Mouse (Mus musculus) lung, postnatal 0 days (tissue): ENCODE measurements around the gene Cd47. TPM values are rescaled to one million over a fixed set of nuclear protein-coding genes. Genes with fewer than 3 reads are reported as not detected.

Experiments used
- ATAC-seq: fragments of 200-750 bp; cut with Nextera tagmentation; 2 replicates; pipeline ENCODE4 v1.8.0; 2017; ENCODE audit warnings: moderate library complexity
- DNase-seq: peaks from one replicate; pipeline ENCODE4 v3.0.0-alpha.2; 2016; ENCODE audit warnings: low spot score
- H3K27ac ChIP-seq: fragments of 300-500 bp; sonication (generic); 2 replicates; pipeline ENCODE4 v1.5.1; 2014; ENCODE audit warnings: antibody characterized with exemption, mild to moderate bottlenecking, low read length, mixed read lengths
- H3K27me3 ChIP-seq: fragments of 300-500 bp; sonication (generic); replicated peaks from 2 replicates; pipeline ENCODE4 v1.6.1; 2014; ENCODE audit warnings: low read length, mixed read lengths; ENCODE audit not compliant: insufficient read depth
- H3K36me3 ChIP-seq: fragments of 300-500 bp; sonication (generic); 2 replicates; pipeline ENCODE4 v1.6.1; 2014; ENCODE audit warnings: low read length, mixed read lengths; ENCODE audit not compliant: insufficient read depth
- H3K4me1 ChIP-seq: fragments of 300-500 bp; sonication (generic); 2 replicates; pipeline ENCODE4 v1.6.1; 2014; ENCODE audit warnings: antibody characterized with exemption, low read depth, low read length, mixed read lengths; ENCODE audit not compliant: insufficient read depth
- H3K4me2 ChIP-seq: fragments of 300-500 bp; sonication (generic); replicated peaks from 2 replicates; pipeline ENCODE4 v1.6.1; 2014; ENCODE audit warnings: low read depth, mild to moderate bottlenecking, low read length, moderate library complexity, mixed read lengths
- H3K4me3 ChIP-seq: fragments of 300-500 bp; sonication (generic); 2 replicates; pipeline ENCODE4 v1.5.1; 2014; ENCODE audit warnings: low read depth, low read length
- H3K9ac ChIP-seq: fragments of 300-500 bp; sonication (generic); replicated peaks from 2 replicates; pipeline ENCODE4 v1.6.1; 2014; ENCODE audit warnings: low read depth, mild to moderate bottlenecking
- H3K9me3 ChIP-seq: fragments of 300-500 bp; sonication (generic); 2 replicates; pipeline ENCODE4 v1.6.1; 2016; ENCODE audit warnings: low read length, mixed read lengths
- CTCF ChIP-seq: IDR thresholded peaks from 2 replicates; pipeline ENCODE4 v1.5.1; 2016; ENCODE audit warnings: antibody characterized with exemption, mild to moderate bottlenecking
- EP300 ChIP-seq: IDR thresholded peaks from 2 replicates; pipeline ENCODE4 v1.6.1; 2016; ENCODE audit warnings: antibody characterized with exemption, mild to moderate bottlenecking, control low read depth
- WGBS: fragments of 180-500 bp; shearing (Covaris S2); extraction: QIAGEN DNeasy Blood & Tissue Kit; methylation state at CpG from one replicate; pipeline ENCODE4 v1.1.7; 2014; 5-methylcytosine and 5-hydroxymethylcytosine counted together
- polyA plus RNA-seq: library from polyadenylated mRNA; unstranded; fragments of >200 nt; fragmentation: Nextera tagmentation; extraction: Ambion mirVana; gene quantifications from 2 replicates; pipeline ENCODE4 v1.2.1, GENCODE M21; 2015

The Cd47 gene
- polyA plus RNA-seq, 1 experiment from 2014 or later = 219 TPM

DNA sequence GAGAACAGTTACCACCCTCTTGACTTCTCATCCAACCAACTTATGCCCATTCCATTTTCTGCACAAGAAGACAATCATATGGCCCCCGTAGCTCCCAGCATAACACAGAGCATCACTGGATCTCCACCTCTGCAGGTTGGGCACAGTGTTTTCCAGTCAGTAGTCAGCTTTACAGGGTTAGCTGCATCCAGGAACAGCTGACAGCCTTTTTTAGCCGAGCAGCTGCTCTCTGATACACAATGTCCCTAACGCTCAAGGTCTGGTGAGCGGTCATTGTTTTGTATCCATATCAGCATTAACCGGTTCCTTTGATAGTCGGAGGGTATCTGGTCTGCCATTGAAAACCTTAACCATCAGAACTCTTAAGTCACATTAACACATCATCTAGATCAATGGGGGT is 53.3 kb downstream of the Cd47 start:
- Histone ChIP-seq H3K9me3 (no peaks in the 10 kb centered on the region), H3K9ac (no peak overlapping the region), H3K4me1 (peaks cover 6% of the 10 kb centered on the region; the same call in 1 of the 2 replicates), H3K27ac (no peak overlapping the region), H3K27me3 (no peaks in the 10 kb centered on the region), H3K36me3 (no peaks in the 10 kb centered on the region), H3K4me2 (no peak overlapping the region), H3K4me3 (no peak overlapping the region)
- no peak for DNase-seq
- TF ChIP-seq CTCF (no peak), EP300 (no peak)
- 87% methylated on average over 6 of the region's 6 CpGs for WGBS
- ATAC-seq = no peak

- WGBS = 63% methylated on average over 6 of the region's 6 CpGs
- no peak overlapping the region for H3K9ac ChIP-seq
- peaks cover 6% of the 10 kb centered on the region; the same call in 1 of the 2 replicates for H3K4me1 ChIP-seq
- peak overlapping the region; percentile 70 for H3K4me2 ChIP-seq
- ATAC-seq = no peak
- H3K27me3 ChIP-seq = no peaks in the 10 kb centered on the region
- H3K36me3 ChIP-seq = no peaks in the 10 kb centered on the region
- TF ChIP-seq EP300 (no peak), CTCF (no peak)
- peak; percentile 21 for DNase-seq
- no peak overlapping the region for H3K4me3 ChIP-seq
- no peaks in the 10 kb centered on the region for H3K9me3 ChIP-seq
- H3K27ac ChIP-seq = no peak overlapping the region
Observed at GRCm38 (mm10) chr16:49854194-49854593, 53.9 kb downstream of the Cd47 start.

DNA sequence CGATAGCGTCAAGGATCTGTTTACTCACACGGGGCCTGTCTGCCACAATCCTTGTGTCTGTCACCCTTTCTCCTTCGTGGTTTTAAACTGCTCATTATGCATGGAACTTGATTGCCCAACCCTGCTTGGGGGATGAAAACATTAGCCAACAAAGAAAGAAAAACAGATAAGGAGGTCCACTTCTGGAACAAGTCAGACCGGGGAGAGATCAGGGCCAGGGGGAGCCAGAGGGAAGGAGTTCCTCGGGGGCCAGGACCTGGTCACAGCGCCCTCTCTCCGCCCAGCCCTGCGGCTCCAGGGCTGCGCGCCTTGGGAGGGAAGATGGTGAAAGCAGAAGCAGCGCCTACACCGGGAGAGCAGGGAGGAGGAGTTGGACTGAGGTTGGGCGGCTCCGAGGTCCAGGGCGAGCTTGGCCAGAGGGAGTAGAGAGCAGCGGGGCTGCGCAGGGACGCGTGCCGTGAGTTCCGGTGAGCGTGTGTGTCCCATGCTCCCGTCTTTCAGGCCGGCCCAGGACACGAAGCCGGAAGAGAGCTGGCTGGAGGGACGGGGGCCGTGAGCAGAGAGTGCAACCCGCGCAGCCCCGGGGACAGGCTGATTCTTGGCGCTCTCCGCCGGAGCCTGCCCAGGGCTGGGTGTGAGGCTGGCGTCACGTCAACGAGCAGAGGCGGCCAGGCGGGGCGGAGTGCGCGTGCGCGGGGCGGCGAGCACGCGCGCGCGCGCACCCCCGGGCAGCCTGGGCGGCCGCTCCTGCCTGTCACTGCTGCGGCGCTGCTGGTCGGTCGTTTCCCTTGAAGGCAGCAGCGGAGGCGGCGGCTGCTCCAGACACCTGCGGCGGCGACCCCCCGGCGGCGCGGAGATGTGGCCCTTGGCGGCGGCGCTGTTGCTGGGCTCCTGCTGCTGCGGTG is 54.9 kb downstream of the Cd47 start:
- Histone ChIP-seq H3K36me3 (no peaks in the 10 kb centered on the region), H3K27ac (peak overlapping the region; percentile 99), H3K4me2 (peak overlapping the region; percentile 70), H3K4me3 (peak overlapping the region; percentile 94), H3K4me1 (peaks cover 6% of the 10 kb centered on the region; the same call in 1 of the 2 replicates), H3K9me3 (no peaks in the 10 kb centered on the region), H3K9ac (peak overlapping the region; percentile 86), H3K27me3 (no peaks in the 10 kb centered on the region)
- peak; percentile 98 for DNase-seq
- peak; percentile 92 for ATAC-seq
- TF ChIP-seq EP300 (peak; percentile 82), CTCF (peak; percentile 80)
- WGBS = under 1% methylated on average over 52 of the region's 74 CpGs

DNA sequence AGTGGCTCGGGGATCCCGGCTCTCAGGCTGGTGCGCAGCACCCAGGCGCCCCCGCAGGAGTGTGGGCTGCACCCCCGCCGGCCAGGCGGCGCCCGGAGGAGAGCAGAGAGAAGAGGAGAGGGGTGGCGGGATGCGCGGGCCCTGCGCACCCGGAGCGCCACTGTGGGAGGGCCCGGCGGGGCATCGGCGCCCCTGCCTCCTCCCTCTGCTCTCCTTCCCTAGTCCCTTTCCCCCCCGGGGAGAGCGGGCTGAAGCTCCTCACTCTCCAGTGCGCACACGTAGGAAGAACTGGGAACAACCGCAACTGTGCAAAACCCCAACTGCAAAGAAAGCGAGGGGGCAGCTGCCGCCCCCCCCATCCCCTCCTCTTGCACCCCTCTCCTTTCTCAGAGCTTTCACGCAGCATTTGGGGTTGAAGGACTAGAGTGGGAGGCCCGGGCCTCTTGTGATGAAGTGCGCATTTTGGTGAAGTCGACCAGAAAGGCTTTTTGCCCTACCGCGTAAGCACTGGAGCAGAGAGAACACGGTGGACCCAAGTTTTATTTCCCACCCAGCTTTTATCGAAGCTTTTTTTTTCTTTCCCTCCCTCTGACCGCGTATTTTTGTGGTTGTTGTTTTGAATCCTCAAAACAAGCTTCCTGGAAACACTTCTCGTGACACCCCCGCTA is 55.6 kb downstream of the Cd47 start:
- Histone ChIP-seq H3K36me3 (no peaks in the 10 kb centered on the region), H3K27ac (peak overlapping the region; percentile 99), H3K9me3 (no peaks in the 10 kb centered on the region), H3K9ac (peak overlapping the region; percentile 86), H3K4me1 (peaks cover 6% of the 10 kb centered on the region; the same call in 1 of the 2 replicates), H3K4me3 (peak overlapping the region; percentile 94), H3K27me3 (no peaks in the 10 kb centered on the region), H3K4me2 (peak overlapping the region; percentile 70)
- WGBS = under 1% methylated on average over 24 of the region's 39 CpGs
- DNase-seq (peak; percentile 76), ATAC-seq (peak; percentile 64)
- TF ChIP-seq EP300 = no peak
- TF ChIP-seq CTCF = peak; percentile 15

DNA sequence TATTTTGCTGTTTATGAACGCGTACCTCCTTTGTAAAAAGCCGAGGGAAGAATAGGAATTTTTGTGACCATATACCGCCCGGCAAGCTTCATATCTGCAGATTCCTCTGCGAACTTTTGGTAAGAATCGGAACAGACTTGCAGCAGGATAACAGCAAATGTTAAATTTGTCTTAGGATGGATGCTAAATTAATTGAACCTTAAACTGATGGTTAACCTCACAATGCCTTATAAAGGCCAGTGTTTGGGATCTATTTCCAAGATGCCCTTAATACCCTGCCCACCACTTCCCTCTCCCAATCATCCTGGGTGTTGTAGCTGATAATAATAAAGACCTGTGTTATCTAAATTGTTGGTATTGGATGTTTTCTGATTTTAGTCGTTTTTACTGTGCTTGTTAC is 56.3 kb downstream of the Cd47 start:
- peaks cover 9% of the 10 kb centered on the region; the same call in 1 of the 2 replicates for H3K4me1 ChIP-seq
- peak overlapping the region; percentile 70 for H3K4me2 ChIP-seq
- H3K36me3 ChIP-seq = no peaks in the 10 kb centered on the region
- ATAC-seq (no peak), DNase-seq (peak; percentile 14)
- peak overlapping the region; percentile 94 for H3K4me3 ChIP-seq
- H3K27ac ChIP-seq = peak overlapping the region; percentile 99
- peak overlapping the region; percentile 86 for H3K9ac ChIP-seq
- no peaks in the 10 kb centered on the region for H3K9me3 ChIP-seq
- no peaks in the 10 kb centered on the region for H3K27me3 ChIP-seq
- TF ChIP-seq CTCF (no peak), EP300 (no peak)
- WGBS = 1% methylated on average over 8 of the region's 8 CpGs

DNA sequence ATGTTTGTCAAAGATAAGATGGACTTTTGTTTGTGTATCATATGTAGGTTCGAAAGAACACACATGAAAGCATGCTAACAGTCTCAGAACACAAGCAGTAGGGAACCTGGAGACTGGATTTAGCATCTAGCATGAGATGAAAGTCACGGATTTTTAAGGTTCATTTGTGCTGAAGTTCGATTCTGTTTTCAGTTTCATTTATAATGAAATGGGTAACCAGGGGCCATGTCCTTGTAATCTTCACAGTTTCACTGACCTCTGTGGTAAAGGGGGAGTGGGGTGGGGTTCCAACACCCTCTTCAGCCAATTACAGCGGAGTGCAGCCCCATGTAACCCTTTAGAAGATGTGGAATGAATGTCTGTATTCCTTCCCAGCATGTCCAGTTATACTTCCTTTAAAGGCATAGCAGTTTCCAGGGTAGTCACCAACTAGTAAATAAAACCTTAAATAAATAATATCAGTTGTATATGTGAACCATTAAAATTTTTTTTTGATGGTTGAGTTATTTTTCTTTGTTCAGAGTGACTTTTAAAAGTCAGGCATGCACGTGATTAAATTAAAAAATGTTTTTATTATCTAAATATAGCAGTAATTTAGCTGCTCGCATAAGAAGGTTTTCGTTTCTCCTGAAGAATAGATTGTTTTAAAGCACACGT is 57.3 kb downstream of the Cd47 start:
- WGBS = 35% methylated on average over 8 of the region's 8 CpGs
- H3K4me3 ChIP-seq = peak overlapping the region; percentile 94
- peak overlapping the region; percentile 72 for H3K27ac ChIP-seq
- H3K9ac ChIP-seq = no peak overlapping the region; the same call in 1 of the 2 replicates
- H3K4me1 ChIP-seq = peaks cover 11% of the 10 kb centered on the region; the same call in 1 of the 2 replicates
- DNase-seq = peak; percentile 55
- ATAC-seq = no peak
- H3K27me3 ChIP-seq = no peaks in the 10 kb centered on the region
- H3K9me3 ChIP-seq = no peaks in the 10 kb centered on the region
- H3K4me2 ChIP-seq = peak overlapping the region; percentile 70
- TF ChIP-seq EP300 = no peak
- no peak for TF ChIP-seq CTCF
- no peaks in the 10 kb centered on the region for H3K36me3 ChIP-seq
